Mouse (Mus musculus): ENCODE data around the gene Pbx1.

Gene Pbx1

GRCm38 (mm10) chr1:168071974-168072373 is 360.1 kb downstream of the Pbx1 start:
- no peak for DNase-seq (ENCODE audit: low spot score)

- DNase-seq (ENCODE audit: low spot score) = no peak
These were observed 361.7 kb downstream of the Pbx1 start for GRCm38 (mm10) chr1:168070273-168070910.

GRCm38 (mm10) chr1:168069740-168070139 is 362.3 kb downstream of the Pbx1 start:
- DNase-seq (ENCODE audit: low spot score) = no peak
